ENCODE assay signal across 18 mouse cellular contexts in the genomic region with DNA sequence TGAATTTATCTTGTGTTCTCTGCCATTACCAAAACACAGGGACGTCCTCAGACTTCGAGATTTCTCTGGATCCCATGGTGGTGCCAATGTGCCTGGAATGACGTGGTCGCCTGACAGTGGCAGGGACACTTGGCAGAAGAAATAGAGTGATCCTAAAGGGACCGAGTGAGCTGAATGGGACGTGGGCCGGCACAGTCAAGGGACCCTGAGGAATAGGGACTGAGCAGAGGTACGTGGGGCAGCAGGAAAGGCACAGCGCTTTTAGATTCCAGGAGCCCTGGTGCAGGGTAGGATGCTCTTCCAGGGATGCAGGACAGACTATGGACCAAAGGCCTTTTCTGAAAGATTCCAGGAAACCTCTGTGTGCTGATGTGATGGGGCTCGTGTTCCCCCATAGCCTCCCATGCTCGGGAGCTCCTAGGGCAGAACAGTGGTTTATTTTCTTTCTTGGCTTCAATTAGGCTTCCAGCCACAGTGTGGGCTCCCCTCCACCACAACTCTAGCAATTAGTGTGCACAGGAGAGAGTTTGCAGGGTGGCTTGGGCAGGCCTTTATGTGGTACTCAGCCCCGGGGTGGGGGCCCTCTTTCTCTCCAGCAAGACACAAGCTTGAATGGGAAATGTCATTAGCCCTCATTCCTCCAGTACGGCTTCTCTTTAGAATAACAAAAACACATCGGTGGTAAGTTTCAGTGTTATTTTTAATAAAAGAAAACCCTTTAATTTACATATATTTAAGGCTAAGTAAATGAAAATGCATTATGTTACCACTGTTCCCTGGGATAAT.
DNase-seq lines count a peak whose midpoint lies in the region; ATAC-seq and TF ChIP-seq lines count a peak whose summit lies in the region.
"Had no signal": no experiment of that assay in that cellular context is flagged by ENCODE, and none has a peak within 500 bp of the region (broad histone marks: within the 10 kb centered on the region; RNA-seq: fewer than 3 reads in every experiment).

No protein-coding gene starts in this region.

- no peak for TF ChIP-seq CTCF in liver, postnatal 0 days (IDR thresholded peaks at IDR 0.05; ENCODE audit: low read depth)

- H3K9me3 ChIP-seq in hindbrain, embryonic 13.5 days: no peaks in the 10 kb centered on the region
- H3K9me3 ChIP-seq in liver, postnatal 0 days (ENCODE audit: low read length): no peaks in the 10 kb centered on the region
- H3K9me3 ChIP-seq: embryonic facial prominence, embryonic 12.5 days; liver, embryonic 13.5 days had no signal

- peak; percentile 52; the same call in 1 of the 2 replicates for ATAC-seq in frontal cortex, adult (ENCODE audit: low TSS enrichment)
- ATAC-seq in hindbrain, embryonic 13.5 days (ENCODE audit: low FRiP score): 0 out of 2 replicates have a peak, but pooled peaks have one; percentile 52
- ATAC-seq in liver, postnatal 0 days: no peak

- no peak for DNase-seq in frontal cortex, postnatal 36 days (ENCODE audit: low spot score in 2 of 2)
- peak; percentile 42 to 70 for DNase-seq in right cerebral cortex, postnatal 10 days (ENCODE audit: low spot score in 2 of 2)
- DNase-seq in right cerebral cortex, postnatal 36 days (ENCODE audit: low spot score in 2 of 2): no peak
- no peak for DNase-seq in cerebellum, adult 11-12 months
- no peak for DNase-seq in thymus, postnatal 4 days
- no peak for DNase-seq in liver, postnatal 0 days
- DNase-seq: adrenal gland, postnatal 10 days; cerebellum, postnatal 14 days; gastrocnemius, postnatal 10 days; heart, postnatal 10 days; liver, embryonic 13.5 days; lung, postnatal 10 days; thymus, adult 2 months had no signal

- H3K36me3 ChIP-seq in hindbrain, embryonic 13.5 days: no peaks in the 10 kb centered on the region
- H3K36me3 ChIP-seq in liver, postnatal 0 days (replicated peaks; ENCODE audit: insufficient read depth, low read length): no peaks in the 10 kb centered on the region
- H3K36me3 ChIP-seq: embryonic facial prominence, embryonic 12.5 days; liver, embryonic 13.5 days had no signal

- no peak overlapping the region for H3K4me3 ChIP-seq in hindbrain, embryonic 13.5 days
- no peak overlapping the region for H3K4me3 ChIP-seq in liver, postnatal 0 days (ENCODE audit: low read depth, low read length)
- H3K4me3 ChIP-seq: embryonic facial prominence, embryonic 12.5 days; liver, embryonic 13.5 days; megakaryocyte, embryonic 14.5 days had no signal

- H3K4me2 ChIP-seq in hindbrain, embryonic 13.5 days: no peak overlapping the region
- H3K4me2 ChIP-seq in liver, postnatal 0 days (ENCODE audit: low read depth, low read length): no peak overlapping the region
- H3K4me2 ChIP-seq: embryonic facial prominence, embryonic 12.5 days; liver, embryonic 13.5 days had no signal

- no peak overlapping the region for H3K9ac ChIP-seq in hindbrain, embryonic 13.5 days
- H3K9ac ChIP-seq in liver, postnatal 0 days (replicated peaks): no peak overlapping the region
- H3K9ac ChIP-seq: embryonic facial prominence, embryonic 12.5 days; liver, embryonic 13.5 days had no signal

- peaks cover 33% of the 10 kb centered on the region for H3K4me1 ChIP-seq in hindbrain, embryonic 13.5 days (replicated peaks)
- H3K4me1 ChIP-seq in liver, postnatal 0 days (ENCODE audit: insufficient read depth): no peaks in the 10 kb centered on the region
- H3K4me1 ChIP-seq: liver, embryonic 13.5 days; megakaryocyte, embryonic 14.5 days had no signal

- 58% methylated on average over 14 of the region's 14 CpGs for whole genome bisulfite sequencing in hindbrain, embryonic 13.5 days
- 78% methylated on average over 14 of the region's 14 CpGs for WGBS in liver, postnatal 0 days (ENCODE audit: insufficient replicate concordance)

- H3K27ac ChIP-seq in hindbrain, embryonic 13.5 days: peak overlapping the region; percentile 35; the same call in 1 of the 2 replicates
- no peak overlapping the region for H3K27ac ChIP-seq in liver, postnatal 0 days (ENCODE audit: low read depth)
- H3K27ac ChIP-seq: embryonic facial prominence, embryonic 12.5 days; kidney, postnatal 0 days; liver, embryonic 13.5 days had no signal

- peaks cover 94% of the 10 kb centered on the region for H3K27me3 ChIP-seq in hindbrain, embryonic 13.5 days
- H3K27me3 ChIP-seq in liver, postnatal 0 days (ENCODE audit: insufficient read depth, low read length): 0 out of 2 replicates have a peak, but pooled peaks cover 5% of the 10 kb centered on the region

- no peak for TF ChIP-seq EP300 in liver, postnatal 0 days (IDR thresholded peaks at IDR 0.05; ENCODE audit: low read depth)

Comparison
In these comparisons a context has a peak if more than half of its experiments do, and no peak if none do; other contexts are left out.
1. DNase-seq: peak in right cerebral cortex, postnatal 10 days (2 of 2); none in frontal cortex, postnatal 36 days (0 of 2), right cerebral cortex, postnatal 36 days (0 of 2), cerebellum, adult 11-12 months (single experiment), thymus, postnatal 4 days (single experiment) and liver, postnatal 0 days (single experiment).